Mouse (Mus musculus) retina, postnatal 1 day (tissue): ENCODE data around the gene Sos2.

Experiments used
- DNase-seq: peaks from one replicate; pipeline ENCODE4 v3.0.0-alpha.2; 2012

Sos2 gene

DNA sequence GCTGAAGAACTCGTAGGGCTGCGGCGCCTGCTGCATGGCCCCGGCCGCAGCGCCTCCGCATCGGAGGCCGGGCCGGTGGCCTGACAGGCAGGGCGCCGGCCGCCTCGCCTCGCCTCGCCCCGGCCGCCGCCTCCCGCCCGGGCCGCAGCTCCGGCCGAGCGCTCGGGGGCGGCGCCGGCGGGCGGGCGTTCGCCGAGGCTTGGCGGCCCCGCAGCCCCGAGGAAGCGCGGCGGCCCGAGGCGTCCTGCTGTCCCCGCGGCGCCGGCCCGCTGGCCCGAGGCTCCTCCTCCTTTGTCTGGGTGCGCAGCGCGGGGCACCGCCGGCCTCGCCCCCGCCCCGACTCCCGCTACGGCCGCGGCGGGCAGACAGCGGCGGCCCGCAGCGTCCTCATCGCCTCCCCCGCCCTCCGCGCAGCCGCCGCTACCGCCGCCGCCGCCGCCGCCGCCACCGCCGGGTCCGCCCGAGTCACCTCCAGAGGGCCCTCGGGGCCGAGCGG is at the start of gene Sos2:
TSS of gene Sos2 (minus strand) at position 287 of the 496 bp plus-strand sequence.
- DNase-seq = peak; percentile 82

GRCm38 (mm10) chr12:69730306-69730705 is 48.7 kb upstream of the Sos2 start:
- DNase-seq = no peak

DNA sequence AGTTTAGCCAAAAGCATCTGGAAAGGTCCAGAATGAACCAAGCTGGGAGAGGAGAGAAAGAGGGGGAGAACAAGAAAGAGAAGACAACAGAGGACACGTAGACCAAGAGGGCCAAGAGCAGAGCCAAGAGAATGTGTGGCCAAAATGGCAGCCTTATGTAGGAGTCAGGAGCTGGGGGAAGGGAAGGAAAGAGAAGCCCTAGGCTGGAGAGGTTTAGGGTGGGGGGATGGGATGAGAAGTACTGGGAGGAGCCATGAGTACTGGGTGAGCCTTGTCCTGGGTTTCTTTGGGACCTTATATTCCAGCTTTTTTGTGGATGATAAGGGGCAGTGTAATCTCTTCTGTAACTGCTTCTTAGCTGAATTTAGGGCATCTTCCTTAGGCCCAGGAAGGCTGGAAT is 47.6 kb upstream of the Sos2 start:
- no peak for DNase-seq

GRCm38 (mm10) chr12:69724711-69725460 is 43.2 kb upstream of the Sos2 start, which contains the start of the genes L2hgdh and Atp5s:
Gene L2hgdh, minus strand, starts transcription at chr12:69724873.
Gene Atp5s, plus strand, starts transcription at chr12:69724950.
- DNase-seq = peak; percentile 98

DNA sequence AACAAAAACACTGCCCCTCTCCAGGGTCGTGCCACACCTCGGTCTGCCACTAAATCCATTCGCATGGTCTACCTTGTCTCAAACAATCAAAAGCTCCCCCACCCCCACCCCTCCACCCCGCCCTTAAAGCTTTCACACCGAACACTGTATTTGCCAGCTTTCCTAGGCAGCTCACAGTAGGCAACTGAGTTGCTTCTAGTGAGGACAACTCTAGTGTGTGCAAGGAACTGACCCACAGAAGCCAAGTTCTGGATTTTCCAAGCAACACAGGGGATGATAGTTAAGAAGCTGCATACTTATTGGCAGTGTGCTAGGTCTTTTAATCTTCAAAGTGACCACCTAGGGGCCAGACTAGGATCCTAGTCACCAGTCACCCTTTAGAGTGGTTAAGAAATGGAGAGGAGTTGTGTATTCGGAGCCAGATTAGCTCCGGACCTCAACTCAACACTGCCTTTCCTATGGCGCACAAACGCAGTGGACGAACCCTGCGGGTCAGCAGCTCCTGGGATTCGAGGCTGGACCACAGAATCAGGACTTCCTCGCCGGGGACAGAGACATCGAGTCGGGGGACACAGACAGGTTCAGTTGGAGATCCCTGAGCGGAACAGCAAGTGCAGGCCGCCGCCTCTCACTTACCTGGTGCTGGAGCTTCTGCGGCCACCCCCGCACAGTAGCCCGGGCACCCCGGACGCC is 42.5 kb upstream of the Sos2 start:
- no peak for DNase-seq

GRCm38 (mm10) chr12:69723376-69723775 is 41.7 kb upstream of the Sos2 start:
- DNase-seq = peak; percentile 10

DNA sequence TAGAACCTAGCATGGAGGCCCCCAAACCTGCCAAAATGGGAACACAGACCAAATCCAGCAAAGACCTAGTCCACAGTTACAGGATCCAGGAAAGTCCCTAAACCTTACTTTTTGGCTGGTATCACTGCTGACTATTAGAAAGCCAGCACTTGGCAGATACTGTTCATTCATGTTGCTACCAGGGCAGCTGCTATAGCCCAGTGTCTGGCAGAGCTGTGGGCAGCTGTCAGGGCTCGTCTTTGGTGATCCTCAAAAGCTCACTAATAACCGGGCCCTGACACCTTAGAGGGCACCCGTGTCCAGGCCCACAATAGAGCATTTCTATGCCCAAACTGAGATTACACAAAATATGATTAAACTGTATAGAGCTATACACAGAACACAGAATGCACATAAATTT is 41.2 kb upstream of the Sos2 start:
- DNase-seq = no peak

DNA sequence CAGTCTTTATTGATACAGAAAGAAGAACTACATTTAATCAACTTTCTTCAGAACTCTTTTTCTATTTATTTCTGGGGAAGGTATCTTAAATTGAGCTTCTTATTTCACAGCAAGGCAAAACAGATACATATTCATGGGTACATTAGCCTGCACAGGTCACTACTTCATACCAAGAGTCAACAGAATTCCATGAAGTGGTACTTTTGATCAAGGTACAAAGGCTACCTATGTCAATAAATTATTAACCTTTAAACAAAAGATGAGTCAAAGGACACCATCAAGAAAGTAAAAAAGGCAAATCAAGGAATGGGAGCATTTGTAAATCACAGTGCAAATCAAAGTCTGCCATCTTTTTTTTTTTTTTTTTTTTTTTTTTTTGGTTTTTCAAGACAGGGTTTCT is 32.0 kb upstream of the Sos2 start:
- no peak for DNase-seq

DNA sequence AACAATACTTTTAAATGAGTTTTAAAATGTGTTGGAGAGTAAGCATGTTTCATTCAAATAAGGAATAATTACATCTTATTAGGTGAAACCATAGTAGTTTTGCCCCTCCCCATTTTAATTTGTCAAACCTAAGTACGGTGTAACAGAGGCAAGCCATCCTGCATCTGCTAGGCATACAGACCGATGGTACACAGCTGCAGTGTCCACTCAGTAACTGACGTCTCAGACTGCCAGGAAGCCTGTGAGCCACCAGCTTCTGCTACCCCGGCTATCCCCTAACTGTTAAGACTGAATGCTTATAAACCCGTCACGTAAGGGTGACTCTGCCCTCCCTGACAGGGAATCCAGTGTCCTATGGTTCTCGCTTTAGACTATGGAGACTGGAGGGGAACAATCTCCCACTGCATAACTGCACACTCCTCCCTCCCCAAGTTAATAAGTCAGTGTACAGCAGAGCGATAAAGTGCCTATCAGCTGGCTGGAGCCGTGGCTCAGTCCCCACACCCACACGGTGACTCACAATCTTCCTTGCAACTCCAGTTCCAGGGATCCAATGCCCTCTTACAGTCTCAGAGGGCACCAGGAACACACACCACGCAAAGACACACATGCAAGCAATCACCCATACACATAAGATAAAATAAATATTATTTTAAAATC is 23.3 kb upstream of the Sos2 start:
- DNase-seq = no peak

GRCm38 (mm10) chr12:69698352-69698751 is 16.7 kb upstream of the Sos2 start:
- DNase-seq = no peak

GRCm38 (mm10) chr12:69696746-69697145 is 15.1 kb upstream of the Sos2 start:
- peak; percentile 70 for DNase-seq

GRCm38 (mm10) chr12:69693471-69693870 is 11.8 kb upstream of the Sos2 start:
- DNase-seq = peak; percentile 54

DNA sequence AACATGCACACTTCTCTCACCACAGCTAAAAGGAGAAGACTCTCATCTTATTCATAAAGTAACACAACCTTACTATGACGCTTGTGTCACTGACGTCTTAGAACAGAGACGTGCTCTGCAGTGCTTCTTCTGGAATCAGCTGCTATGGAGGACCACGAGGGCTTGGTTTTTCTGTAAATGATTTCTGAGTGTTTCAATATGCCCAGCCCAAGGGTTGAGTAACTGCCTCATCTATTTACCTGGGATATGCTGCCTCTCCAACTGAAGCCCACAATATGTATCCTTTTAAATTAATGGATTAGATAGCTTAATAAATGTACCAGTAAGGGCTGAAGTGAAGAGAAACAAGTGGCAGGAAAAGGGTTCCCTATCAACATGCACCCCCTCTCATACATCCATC is 9.1 kb upstream of the Sos2 start:
- no peak for DNase-seq

DNA sequence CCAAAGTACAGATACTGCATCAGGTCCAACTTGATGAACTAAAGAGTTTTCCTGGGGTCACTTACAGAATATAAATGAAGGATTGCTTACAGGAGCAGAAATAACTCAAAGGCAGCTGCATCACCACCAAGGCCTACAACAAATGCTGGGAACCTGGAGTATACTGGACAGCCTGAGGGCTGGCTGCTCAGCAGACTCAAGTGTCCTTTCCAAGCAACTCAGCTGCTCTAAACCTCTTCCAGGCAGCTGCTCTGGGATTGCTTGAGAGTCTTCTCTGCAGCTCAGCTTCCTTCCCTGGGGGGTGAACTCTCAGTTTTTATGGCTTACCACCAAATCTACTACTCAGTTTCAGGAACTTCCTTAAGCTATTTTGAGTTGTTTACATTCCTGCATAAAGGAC is 7.4 kb upstream of the Sos2 start:
- DNase-seq = no peak

DNA sequence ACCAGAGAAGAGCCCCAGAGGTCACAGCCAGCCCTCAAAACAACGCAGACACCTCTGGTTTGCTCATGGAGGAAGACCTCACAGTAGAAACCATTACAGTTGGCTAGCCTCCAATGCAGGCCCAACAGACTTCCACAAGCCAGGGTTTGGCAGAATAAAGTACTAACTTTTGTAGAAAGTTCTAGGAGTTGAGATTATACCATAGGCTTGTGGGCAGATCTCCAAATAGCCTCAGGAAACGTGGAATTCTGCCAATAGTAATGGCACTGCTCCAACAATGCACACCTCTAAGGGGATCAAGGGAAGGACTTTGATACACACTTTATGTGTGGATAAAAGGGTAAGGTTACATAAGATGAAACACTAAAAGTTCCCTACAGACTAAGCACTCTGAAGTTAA is 6.7 kb upstream of the Sos2 start:
- DNase-seq = peak; percentile 16

- peak; percentile 48 for DNase-seq
These were observed 1.9 kb upstream of the Sos2 start for GRCm38 (mm10) chr12:69683537-69683936.

GRCm38 (mm10) chr12:69682788-69683419 is 1.3 kb upstream of the Sos2 start:
- DNase-seq = peak; percentile 7

DNA sequence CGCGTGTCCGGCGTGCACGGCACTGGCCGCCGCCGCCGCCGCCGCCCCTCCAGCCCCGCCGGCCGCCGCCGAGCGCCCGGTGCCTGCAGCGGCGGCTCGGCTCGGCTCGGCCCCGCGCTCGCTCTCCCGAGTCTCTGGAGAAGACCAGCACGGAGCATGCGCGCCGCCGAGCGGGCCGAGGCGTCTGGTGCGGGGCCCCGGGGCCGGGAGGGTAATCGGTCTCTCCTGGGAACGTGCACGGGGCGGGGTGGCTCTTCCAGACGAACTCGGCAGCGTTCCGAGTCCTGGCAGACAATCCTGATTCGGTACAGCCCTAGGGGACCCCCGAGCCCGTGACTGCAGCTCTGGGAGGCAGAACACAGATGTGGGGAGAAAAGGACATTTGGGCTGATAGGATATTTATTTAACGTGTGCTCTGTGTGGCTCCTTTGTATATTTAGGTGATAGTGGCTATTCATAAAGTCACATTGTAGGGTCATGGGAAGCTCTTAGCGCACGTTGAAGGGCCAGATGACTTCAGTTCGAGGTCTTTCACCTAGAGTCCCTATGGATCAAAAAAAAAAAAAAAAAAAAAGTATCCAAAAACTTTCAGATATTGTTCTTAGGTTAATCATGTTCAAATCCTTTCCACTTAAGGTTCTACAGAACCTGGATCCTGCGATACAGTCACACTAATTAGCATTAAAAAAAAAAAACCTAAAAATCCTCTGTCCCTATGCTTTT is 574 bp upstream of the Sos2 start:
- peak; percentile 92 for DNase-seq

GRCm38 (mm10) chr12:69680635-69681565 is 752 bp downstream of the Sos2 start:
- peak; percentile 59 for DNase-seq

GRCm38 (mm10) chr12:69676157-69676556 is 5.5 kb downstream of the Sos2 start:
- no peak for DNase-seq
